Mouse (Mus musculus) adrenal gland, adult 2 months (tissue): Measurements from ENCODE around the gene Cyp4a31. TPM values are rescaled to one million over a fixed set of nuclear protein-coding genes. Genes with fewer than 3 reads are reported as not detected.
"Not testable (repeated sequence)": the region's sequence is repeated elsewhere in the genome, so short reads cannot be mapped to it uniquely, and the experiment has no call there.

Experiments
- DNase-seq: peaks from one replicate; pipeline ENCODE4 v3.0.0; 2021
- long read RNA-seq: library from polyadenylated mRNA; stranded (forward); transcript quantifications from one replicate; pipeline ENCODE4 v2.0.0, GENCODE M21; 2021
- polyA plus RNA-seq: library from polyadenylated mRNA; depleted of rRNA; stranded (reverse); fragments of >200 nt; gene quantifications from 2 replicates; pipeline ENCODE4 v1.2.3, GENCODE M21; 2012; rRNA removed
- total RNA-seq, 2 experiments: library from RNA; stranded (reverse); gene quantifications; 2 replicates each; pipeline ENCODE4 v1.2.3; 2021

Cyp4a31 gene
- not detected for total RNA-seq
- polyA plus RNA-seq: not detected in 2 replicates
- long read RNA-seq: 0 reads

DNA sequence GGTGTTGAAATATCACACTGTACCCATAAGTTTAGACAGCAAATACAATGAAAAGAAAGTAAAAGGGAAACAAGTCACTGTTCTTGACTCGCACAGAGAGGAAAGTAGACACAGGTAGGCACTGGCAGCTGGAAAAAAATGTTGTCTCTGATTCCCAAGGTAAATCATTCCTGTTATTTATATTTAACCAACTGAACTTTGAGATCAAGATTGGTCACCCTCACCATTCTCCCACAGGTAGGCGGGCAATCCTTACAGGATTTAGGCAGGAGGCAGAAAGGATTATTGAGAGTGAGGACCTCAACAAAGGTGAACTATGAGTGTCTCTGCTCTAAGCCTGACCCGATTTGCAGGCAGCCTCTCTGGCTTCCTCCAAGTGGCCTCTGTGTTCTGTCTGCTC lies at the start of gene Cyp4a31:
Cyp4a31 (plus strand) TSS at position 249 of the 400 bp plus-strand sequence.
- no peak for DNase-seq

DNA sequence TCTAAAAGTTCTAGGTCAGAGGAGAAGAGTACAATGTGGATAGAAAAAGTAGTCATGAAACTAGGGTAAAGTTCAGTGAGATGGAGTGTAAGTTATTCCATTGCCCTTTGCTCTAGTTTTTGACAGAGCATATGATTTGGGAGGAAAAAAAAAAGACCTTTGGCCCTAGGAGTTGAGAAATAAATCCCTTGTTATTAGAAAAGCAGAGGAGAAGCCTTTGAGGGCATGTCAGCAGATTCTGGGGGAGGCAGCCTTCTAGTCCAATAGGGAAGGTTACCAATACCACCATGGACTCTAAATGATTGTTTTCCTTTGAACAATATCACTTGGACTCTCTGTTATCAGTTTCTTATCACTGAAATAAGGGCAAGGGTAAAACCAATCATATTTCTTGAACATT lies 49.5 kb upstream of the Cyp4a31 start:
- not testable (repeated sequence) for DNase-seq

DNA sequence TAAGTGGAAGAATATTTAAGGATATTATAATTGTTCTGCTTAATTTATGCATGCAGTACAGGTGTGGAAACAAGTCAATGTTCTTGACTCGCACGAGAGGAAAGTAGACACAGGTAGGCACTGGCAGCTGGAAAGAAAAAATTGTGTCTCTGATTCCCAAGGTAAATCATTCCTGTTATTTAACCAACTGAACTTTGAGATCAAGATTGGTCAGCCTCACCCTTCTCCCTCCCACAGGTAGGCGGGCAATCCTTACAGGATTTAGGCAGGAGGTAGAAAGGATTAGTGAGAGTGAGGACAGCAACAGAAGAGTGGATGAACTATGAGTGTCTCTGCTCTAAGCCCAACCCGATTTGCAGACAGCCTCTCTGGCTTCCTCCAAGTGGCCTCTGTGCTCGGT lies 45.4 kb upstream of the Cyp4a31 start, which contains the start of gene Cyp4a10:
Cyp4a10 (plus strand) TSS at position 265 of the 400 bp plus-strand sequence.
- not testable (repeated sequence) for DNase-seq

DNA sequence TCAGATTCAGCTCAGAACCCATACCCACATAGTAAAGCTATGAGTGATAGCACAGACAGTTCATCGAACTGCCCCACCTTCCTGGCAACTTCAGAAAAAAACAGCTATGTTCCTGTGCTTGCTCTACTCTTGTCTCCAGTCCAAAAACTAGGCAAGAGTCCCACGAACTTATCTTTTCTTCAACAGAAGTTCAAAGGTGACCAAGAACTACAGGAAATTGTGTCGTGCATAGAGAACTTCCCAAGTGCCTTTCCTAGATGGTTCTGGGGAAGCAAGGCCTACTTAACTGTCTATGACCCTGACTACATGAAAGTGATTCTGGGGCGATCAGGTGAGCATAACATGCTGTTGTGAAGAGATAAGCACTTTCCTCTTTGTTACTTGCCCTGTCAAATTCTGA lies 44.0 kb upstream of the Cyp4a31 start:
- DNase-seq: no peak

DNA sequence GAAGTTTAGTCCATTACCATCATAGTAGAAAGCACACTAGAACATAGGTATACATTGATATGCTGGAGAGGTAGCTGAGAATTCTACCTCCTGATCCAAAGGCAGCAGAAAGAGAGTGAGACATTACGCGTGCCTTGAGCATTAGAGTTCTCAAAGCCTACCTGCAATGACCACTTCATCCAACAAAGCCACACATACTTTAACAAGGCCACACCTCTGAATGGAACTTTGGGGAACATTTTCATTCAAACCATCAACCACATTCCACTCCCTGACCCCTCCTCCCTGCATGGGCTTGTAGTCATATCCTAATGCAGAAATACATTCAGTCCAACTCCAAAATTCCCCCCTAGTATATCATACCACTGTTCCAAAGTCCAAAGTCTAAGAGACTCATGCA lies 41.7 kb upstream of the Cyp4a31 start:
- no peak for DNase-seq

DNA sequence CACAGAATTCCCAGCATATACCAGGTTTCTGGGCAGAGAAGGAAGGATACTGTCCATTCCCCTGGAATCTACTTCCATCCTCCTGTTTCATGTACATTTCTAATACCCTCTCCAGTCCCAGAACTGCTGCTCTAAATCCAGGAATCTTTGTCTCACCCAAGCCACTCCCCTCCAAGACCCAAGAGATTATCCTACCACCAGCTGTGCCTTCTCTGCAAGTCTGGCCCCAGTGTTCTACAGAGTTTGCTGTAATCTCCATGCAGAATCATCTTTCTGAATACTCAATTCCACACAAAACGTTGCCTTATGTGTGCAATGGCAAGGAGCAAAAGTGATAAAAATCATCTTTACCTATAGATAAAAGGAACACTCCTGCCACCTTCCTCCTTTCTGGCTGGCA lies 18.3 kb upstream of the Cyp4a31 start:
- DNase-seq: no peak

DNA sequence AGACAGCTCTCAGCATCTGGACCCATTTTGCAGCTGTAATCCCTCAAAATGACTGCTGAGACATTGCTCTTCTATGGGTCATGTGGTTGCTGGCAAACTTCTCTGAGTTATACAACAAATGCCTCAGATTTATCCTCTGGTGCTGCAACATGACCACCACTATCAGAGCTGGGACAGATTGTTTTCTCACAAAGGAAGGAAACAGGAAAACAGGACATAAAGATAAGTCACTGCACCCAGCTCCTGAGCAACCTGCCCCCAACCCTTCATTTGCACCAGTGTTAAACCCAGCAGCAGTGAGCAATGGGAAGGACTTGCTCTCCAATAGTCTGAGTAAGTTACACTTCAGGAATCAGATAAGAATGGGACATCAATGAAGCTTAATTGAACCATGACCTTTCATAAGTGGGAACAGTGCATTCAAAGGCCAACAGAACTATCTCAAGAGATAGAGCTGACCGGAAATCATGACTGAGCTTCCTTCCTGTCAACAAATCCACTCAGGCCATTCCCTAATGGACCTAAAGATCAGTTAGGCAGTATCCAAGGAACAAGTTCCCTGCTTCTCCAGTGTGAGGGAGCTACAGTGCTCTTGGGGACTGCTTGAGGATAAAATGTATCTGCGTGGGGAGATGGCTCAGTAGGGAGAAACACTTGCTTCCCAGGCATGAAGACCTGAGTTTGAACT lies 17.2 kb upstream of the Cyp4a31 start:
- DNase-seq: peak; percentile 11

DNA sequence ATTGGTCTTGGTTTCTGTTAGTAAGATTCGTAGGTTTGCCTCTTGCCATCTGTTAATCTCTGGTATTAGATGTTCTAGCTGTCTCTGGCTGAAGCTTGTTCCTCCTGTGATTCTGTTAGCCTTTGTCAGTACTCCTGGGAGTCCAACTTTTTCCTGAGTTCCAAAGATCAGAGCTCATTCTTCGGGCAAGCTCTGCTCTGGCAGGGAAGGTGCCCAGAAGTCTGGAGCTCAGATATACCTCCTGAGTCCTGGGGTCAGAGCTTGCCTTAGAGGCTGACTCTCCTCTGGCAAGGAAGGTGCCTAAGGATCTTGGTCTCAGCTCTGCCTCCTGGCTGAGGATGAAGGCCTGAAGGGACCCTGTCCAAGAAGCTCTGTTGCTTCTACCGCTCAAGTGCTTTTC lies 10.7 kb upstream of the Cyp4a31 start:
- no peak for DNase-seq

DNA sequence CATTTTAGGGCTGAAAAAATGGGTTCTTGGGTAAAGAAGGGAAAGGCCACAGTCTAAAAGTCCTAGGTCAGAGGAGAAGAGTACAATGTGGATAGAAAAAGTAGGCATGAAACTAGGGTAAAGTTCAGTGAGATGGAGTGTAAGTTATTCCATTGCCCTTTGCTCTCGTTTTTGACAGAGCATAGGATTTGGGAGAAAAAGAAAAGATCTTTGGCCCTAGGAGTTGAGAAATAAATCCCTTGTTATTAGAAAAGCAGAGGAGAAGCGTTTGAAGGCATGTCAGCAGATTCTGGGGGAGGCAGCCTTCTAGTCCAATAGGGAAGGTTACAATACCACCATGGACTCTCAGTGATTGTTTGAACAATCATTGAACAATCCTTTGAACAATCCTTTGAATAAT lies 7.9 kb upstream of the Cyp4a31 start:
- DNase-seq: no peak

DNA sequence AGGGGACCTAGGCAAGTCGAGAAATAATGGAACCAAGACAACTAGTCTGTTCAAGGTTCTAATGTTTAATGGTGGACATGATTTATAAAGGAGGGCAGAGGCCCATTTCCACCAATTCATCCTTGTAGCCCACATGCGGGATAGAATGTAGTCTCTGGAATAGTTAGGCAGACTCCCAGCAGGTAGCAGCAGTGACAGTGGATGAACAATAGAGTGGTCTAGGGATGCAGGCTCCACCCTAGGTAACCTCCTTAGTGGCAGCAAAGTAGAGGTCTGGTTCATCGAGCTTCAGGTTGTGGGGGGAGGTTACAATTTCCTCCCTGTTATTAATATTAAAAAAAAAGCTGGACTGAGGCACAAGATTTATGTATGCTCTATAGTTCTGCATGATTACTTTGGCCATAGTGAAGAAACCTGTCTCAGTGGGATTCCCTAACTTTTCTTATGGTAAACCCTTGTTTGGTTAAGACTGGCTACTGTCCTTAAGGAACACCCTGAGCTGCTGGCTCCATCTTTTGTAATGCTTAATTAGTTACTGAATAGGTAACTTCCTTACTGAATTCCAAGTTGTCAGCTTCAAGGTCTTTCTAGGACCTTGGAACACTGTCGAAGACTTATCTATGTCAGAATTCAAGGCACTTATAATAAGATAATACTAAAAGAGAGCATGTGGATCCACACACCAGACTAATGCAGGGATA lies 5.4 kb upstream of the Cyp4a31 start:
- DNase-seq: no peak

DNA sequence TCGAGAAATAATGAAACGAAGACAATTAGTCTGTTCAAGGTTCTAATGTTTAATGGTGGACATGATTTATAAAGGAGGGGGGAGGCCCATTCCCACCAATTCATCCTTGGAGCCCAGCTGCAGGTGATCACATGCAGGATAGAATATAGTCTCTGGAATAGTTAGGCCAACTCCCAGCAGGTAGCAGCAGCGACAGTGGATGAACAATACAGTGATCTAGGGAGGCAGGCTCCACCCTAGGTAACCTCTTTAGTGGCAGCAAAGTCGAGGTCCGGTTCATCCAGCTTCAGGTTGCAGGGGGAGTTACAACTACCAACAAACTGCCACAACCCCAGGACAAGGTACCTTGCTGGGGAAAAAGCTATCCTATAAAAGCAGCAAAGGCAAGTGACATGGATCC lies 2.2 kb upstream of the Cyp4a31 start:
- not testable (repeated sequence) for DNase-seq

DNA sequence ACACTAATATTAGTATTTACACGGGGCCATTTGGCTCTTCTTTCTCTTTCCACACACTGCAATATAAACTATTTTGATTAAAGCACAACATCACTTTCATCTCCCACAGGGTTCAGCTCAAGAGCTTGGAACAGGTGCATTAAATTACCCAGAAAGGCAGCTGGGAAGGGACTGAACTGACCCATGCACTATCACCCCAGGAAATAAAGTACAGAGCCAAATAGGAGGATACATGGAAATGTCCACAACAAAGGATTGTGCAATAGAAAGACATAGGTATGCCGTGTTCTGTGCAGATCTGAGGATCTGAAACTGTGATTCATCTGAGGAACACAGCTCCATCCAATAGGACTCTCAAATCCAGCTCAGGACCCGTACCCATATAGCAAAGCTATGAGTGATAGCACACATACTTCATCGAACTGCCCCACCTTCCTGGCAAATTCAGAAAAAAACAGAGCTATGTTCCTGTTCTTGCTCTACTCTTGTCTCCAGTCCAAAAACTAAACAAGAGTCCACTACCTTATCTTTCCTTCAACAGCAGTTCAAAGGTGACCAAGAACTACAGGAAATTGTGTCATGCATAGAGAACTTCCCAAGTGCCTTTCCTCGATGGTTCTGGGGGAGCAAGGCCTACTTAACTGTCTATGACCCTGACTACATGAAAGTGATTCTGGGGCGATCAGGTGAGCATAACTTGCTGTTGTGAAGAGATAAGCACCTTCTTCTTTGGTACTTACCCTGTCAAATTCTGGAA lies 1.2 kb downstream of the Cyp4a31 start:
- not testable (repeated sequence) for DNase-seq

DNA sequence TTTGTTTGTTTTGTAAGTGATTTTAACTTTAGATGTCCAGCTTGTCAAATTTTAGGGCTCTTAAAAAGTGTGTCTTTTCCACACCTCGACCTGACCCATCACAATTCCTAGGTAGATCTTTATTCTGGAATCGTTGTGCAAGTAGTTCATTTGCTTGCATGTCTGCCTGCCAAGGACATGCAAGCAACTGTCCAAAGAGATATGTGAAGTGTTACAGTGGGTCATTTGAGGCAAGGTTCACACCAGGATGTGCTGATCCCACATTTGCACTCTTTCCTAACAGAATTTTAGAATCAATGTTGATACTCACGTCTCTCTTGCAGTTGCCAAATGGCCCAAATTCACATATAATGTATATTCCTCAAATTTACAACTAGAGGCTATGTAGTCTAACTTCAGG lies 11.8 kb downstream of the Cyp4a31 start:
- DNase-seq: no peak

DNA sequence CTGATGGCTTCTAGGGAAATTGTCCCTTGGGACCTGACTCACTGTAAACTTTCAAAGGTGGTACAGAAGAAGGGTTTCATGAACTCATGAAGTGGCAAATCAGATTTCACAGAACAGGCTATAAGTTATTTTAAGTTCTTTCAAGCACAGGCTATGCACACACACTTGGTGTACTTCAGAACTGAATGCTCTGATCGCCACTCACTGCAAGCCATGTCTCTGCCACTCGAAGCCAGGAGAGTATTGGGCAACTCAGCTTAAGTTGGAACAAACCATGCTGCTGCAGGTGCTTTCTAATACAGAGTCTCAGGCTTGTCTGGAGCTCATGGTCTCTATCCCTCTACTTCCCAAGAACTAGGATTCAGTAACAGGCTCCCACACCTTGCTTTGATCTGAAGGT lies 12.3 kb downstream of the Cyp4a31 start:
- no peak for DNase-seq

DNA sequence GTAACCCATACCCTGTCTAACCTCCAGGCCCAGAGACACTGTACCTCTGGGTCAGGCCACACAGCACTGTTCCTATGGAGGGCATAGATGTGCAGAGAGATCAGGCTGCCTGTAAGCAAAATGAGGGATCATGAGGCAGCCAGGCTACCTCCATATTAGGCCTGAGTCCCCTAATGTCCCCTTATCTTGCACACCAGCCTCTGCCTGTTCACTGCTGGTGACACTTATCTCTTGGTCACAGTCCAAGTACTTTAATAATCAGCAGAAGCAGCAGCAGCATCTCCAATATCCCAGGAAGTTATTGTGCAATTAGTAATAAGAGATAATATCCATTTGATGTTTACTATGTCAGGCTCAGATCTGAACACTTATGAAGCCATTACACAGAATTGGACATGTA lies 19.6 kb downstream of the Cyp4a31 start:
- no peak for DNase-seq

DNA sequence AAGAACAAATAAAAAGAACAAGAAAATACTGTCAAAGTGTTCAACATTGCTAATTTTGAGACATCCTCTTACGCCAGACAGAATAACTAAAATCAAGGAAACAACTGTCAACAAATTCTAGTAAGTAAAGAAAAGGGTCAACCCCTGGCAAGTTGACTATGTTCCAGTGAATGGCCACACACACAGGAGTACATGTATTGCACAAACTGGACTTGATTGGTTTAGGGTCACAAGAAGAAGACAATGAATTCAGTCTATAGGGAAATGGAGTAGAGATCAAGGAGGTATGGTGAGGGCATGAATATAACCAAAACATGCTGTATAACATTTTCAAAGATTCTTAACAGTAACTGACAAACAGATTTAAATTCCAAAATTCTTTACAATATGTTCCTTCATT lies 32.9 kb downstream of the Cyp4a31 start:
- DNase-seq: no peak

DNA sequence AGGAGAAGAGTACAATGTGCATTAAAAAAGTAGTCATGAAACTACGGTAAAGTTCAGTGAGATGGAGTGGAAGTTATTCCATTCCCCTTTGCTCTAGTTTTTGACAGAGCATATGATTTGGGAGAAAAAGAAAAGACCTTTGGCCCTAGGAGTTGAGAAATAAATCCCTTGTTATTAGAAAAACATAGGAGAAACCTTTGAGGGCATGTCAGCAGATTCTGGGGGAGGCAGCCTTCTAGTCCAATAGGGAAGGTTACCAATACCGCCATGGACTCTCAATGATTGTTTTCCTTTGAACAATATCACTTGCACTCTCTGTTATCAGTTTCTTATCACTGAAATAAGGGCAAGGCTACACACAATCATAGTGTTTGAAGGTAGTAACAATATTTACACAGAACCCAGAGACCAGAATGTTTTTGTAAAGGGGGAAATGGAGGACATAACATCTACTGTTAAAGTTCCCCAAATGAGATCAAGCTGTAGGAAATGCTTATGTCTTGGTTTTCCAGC lies 33.4 kb downstream of the Cyp4a31 start:
- DNase-seq: no peak

DNA sequence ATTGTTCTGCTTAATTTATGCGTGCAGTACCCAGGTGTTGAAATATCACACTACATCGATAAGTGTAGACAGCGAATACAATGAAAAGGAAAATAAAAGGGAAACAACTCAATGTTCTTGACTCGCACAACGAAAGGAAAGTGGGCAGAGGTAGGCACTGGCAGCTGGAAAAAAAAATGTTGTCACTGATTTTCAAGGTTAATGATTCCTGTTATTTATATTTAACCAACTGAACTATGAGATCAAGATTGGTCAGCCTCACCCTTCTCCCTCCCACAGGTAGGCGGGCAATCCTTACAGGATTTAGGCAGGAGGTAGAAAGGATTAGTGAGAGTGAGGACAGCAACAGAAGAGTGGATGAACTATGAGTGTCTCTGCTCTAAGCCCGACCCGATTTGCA lies 37.2 kb downstream of the Cyp4a31 start, which contains the start of gene Cyp4a32:
Cyp4a32 (plus strand) TSS at position 359 of the 400 bp plus-strand sequence.
- not testable (repeated sequence) for DNase-seq

DNA sequence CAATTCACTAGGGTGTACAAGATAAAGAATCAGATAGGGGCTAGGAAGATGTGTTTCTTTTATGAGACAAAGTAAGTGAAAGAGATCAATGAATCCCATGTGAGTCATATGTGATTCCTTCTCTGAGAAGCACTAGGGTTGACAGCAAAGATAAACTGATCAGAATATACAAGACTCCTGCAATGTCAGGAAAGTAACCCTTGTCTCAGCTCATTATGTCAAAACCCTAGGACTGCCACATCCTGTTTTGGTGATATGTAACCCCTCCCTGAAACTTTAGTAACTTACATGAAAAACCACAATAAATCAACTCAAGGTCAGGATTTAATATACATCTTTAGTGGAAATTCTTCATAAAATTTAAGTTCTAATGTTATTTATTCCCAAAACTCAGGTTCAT lies 50.6 kb downstream of the Cyp4a31 start:
- no peak for DNase-seq

DNA sequence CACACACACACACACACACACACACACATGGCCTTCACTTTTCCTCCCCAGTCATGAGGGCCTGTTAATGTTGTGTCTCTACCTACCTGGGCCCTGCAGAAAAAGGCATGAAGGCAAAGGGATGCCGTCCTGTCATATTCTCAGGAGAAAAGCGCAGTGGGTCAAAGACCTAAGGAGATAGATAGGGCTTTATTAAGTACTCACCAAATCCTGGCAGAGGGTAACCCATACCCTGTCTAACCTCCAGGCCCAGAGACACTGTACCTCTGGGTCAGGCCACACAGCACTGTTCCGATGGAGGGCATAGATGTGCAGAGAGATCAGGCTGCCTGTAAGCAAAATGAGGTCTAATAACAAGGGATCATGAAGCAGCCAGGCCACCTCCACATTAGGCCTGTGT lies 62.1 kb downstream of the Cyp4a31 start:
- DNase-seq: not testable (repeated sequence)
